8 mouse cellular contexts compared by ENCODE assay signal in the genomic region with DNA sequence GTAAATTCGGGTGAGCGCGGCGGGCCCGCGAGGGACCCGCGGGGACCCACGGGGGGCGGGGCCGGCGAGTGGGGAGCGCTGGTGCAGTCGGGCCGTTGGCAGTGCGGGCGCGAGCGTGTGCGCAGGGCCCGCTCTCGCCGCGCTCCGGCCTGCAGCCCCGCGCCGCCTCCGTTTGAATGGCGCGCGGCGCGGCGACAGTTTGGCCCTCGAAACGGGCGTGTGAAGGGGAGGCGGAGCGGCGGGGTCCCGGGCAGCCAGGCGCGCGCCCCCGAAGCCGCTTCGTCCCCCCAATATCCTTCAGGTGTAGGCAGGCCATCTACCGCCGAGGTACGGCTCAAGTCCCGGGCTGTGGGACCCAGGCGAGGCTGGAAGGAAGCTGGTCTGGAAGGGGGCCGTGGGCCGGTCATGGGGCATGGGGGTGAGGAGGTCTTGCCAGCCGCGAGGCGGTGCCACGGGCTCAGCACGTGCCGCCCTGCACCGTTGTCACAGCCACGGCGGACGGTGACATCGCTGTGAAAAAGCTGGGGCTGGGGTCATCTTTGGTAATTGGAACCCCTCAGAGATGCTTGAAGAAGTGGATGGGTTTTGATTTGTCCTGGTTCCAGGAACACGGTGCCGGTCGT. TPM values are rescaled to one million over a fixed set of nuclear protein-coding genes. Genes with fewer than 3 reads are reported as not detected.
DNase-seq lines count a peak whose midpoint lies in the region; ATAC-seq and TF ChIP-seq lines count a peak whose summit lies in the region.

No protein-coding gene starts in this region.

- WGBS in forebrain, embryonic 10.5 days = under 1% methylated on average over 69 of the region's 69 CpGs
- WGBS in hindbrain, embryonic 16.5 days = under 1% methylated on average over 57 of the region's 69 CpGs
- WGBS in lung, postnatal 0 days = 2% methylated on average over 52 of the region's 69 CpGs

- H3K9me3 ChIP-seq in forebrain, embryonic 10.5 days = no peaks in the 10 kb centered on the region
- no peaks in the 10 kb centered on the region for H3K9me3 ChIP-seq in hindbrain, embryonic 16.5 days (ENCODE audit: control insufficient read depth, low read length)
- no peaks in the 10 kb centered on the region for H3K9me3 ChIP-seq in lung, postnatal 0 days (ENCODE audit: low read length)

- H3K9ac ChIP-seq in hindbrain, embryonic 16.5 days (ENCODE audit: low read depth, low read length) = peak overlapping the region; percentile 91
- H3K9ac ChIP-seq in lung, postnatal 0 days (replicated peaks; ENCODE audit: low read depth) = peak overlapping the region; percentile 88

- peak overlapping the region; percentile 100 for H3K27ac ChIP-seq in forebrain, embryonic 10.5 days
- H3K27ac ChIP-seq in hindbrain, embryonic 16.5 days (ENCODE audit: low read depth, low read length) = peak overlapping the region; percentile 99
- H3K27ac ChIP-seq in lung, postnatal 0 days (ENCODE audit: low read length) = peak overlapping the region; percentile 96

- H3K36me3 ChIP-seq in forebrain, embryonic 10.5 days (replicated peaks) = no peaks in the 10 kb centered on the region
- H3K36me3 ChIP-seq in hindbrain, embryonic 16.5 days (ENCODE audit: control insufficient read depth, insufficient read depth, low read length) = no peaks in the 10 kb centered on the region
- H3K36me3 ChIP-seq in lung, postnatal 0 days (ENCODE audit: insufficient read depth, low read length) = no peaks in the 10 kb centered on the region

- peak overlapping the region; percentile 79 for H3K4me2 ChIP-seq in hindbrain, embryonic 16.5 days (ENCODE audit: low read length)
- peak overlapping the region; percentile 90 for H3K4me2 ChIP-seq in lung, postnatal 0 days (replicated peaks; ENCODE audit: low read depth, low read length)

- TF ChIP-seq EP300 in lung, postnatal 0 days (IDR thresholded peaks at IDR 0.05) = no peak

- H3K27me3 ChIP-seq in forebrain, embryonic 10.5 days (ENCODE audit: poor library complexity, severe bottlenecking) = no peaks in the 10 kb centered on the region
- H3K27me3 ChIP-seq in hindbrain, embryonic 16.5 days (replicated peaks; ENCODE audit: control insufficient read depth, insufficient read depth, low read length) = no peaks in the 10 kb centered on the region
- no peaks in the 10 kb centered on the region for H3K27me3 ChIP-seq in lung, postnatal 0 days (replicated peaks; ENCODE audit: insufficient read depth, low read length)

- ATAC-seq in hindbrain, embryonic 16.5 days = peak; percentile 78
- ATAC-seq in lung, postnatal 0 days = peak; percentile 76

- peaks cover 13% of the 10 kb centered on the region for H3K4me1 ChIP-seq in forebrain, embryonic 10.5 days
- peaks cover 5% of the 10 kb centered on the region; the same call in 1 of the 2 replicates for H3K4me1 ChIP-seq in hindbrain, embryonic 16.5 days (ENCODE audit: control insufficient read depth, insufficient read depth, low read depth, low read length)
- peaks cover 4% of the 10 kb centered on the region; the same call in 1 of the 2 replicates for H3K4me1 ChIP-seq in lung, postnatal 0 days (ENCODE audit: insufficient read depth, low read depth, low read length)

- TF ChIP-seq CTCF in lung, postnatal 0 days (IDR thresholded peaks at IDR 0.05) = no peak

- H3K4me3 ChIP-seq in forebrain, embryonic 10.5 days = peak overlapping the region; percentile 93
- peak overlapping the region; percentile 83 for H3K4me3 ChIP-seq in hindbrain, embryonic 16.5 days (ENCODE audit: low read length)
- peak overlapping the region; percentile 91 for H3K4me3 ChIP-seq in lung, postnatal 0 days (ENCODE audit: low read depth, low read length)

- peak; percentile 32 for DNase-seq in spleen, adult 12 weeks (ENCODE audit: low spot score)
- DNase-seq in spleen, adult 18-20 months = no peak
- DNase-seq in brain, adult 2 months (ENCODE audit: low read depth, low spot score) = peak; percentile 36
- peak; percentile 73 for DNase-seq in forebrain, embryonic 10.5 days (ENCODE audit: extremely low spot score, low spot score)
- peak; percentile 53 for DNase-seq in lung, postnatal 0 days (ENCODE audit: low spot score)
- peak; percentile 23 for DNase-seq in ovary, postnatal 14 days (ENCODE audit: low spot score)
- no peak for DNase-seq in layer of hippocampus, postnatal 10 days (ENCODE audit: low spot score in 2 of 2)

RNA-seq across cellular contexts. Expression of gene Nup205, which starts 0.5 kb away (rescaled TPM):
- 58.4 and 60.5 TPM in 2 replicates for polyA plus RNA-seq in forebrain, embryonic 10.5 days (2016; fragmentation: Nextera tagmentation; extraction: Ambion mirVana)
- polyA plus RNA-seq in hindbrain, embryonic 16.5 days (2015; fragmentation: Nextera tagmentation; extraction: Ambion mirVana) = 17.0 and 21.7 TPM in 2 replicates
- polyA plus RNA-seq in lung, postnatal 0 days (2015; fragmentation: Nextera tagmentation; extraction: Ambion mirVana) = 4.7 and 6.2 TPM in 2 replicates
- 10 to 100 TPM; 30.8 to 33.6 TPM for total RNA-seq in layer of hippocampus, postnatal 10 days (2021)

RNA-seq across cellular contexts. Expression of gene Cnot4, which starts 44.2 kb away (rescaled TPM):
- 24.5 and 25.5 TPM in 2 replicates for polyA plus RNA-seq in forebrain, embryonic 10.5 days (2016; fragmentation: Nextera tagmentation; extraction: Ambion mirVana)
- polyA plus RNA-seq in hindbrain, embryonic 16.5 days (2015; fragmentation: Nextera tagmentation; extraction: Ambion mirVana) = 30.7 and 33.1 TPM in 2 replicates
- 21.6 and 22.8 TPM in 2 replicates for polyA plus RNA-seq in lung, postnatal 0 days (2015; fragmentation: Nextera tagmentation; extraction: Ambion mirVana)
- 10 to 100 TPM; 37.5 to 41.0 TPM for total RNA-seq in layer of hippocampus, postnatal 10 days (2021)

Comparison
In these comparisons a context has a peak if more than half of its experiments do, and no peak if none do; other contexts are left out.
1. DNase-seq: peak in spleen, adult 12 weeks (single experiment), brain, adult 2 months (single experiment), forebrain, embryonic 10.5 days (single experiment), lung, postnatal 0 days (single experiment) and ovary, postnatal 14 days (single experiment); none in spleen, adult 18-20 months (0 of 2) and layer of hippocampus, postnatal 10 days (0 of 2).
2. Peak in every context shown above with its lines, with median percentiles within 50 percentile points of each other: H3K27ac ChIP-seq and H3K4me3 ChIP-seq.